Mouse (Mus musculus) right cerebral cortex, adult 18-20 months (tissue): ENCODE measurements around the gene Magi3.
A peak's percentile ranks its signal among the peaks of the same experiment; 100 is the strongest.

Experiments
- DNase-seq: peaks from one replicate; pipeline ENCODE4 v3.0.0; 2022; ENCODE audit warnings: mixed read lengths

The Magi3 gene

GRCm38 (mm10) chr3:104220295-104220965 is at the start of gene Magi3:
Gene Magi3 (minus strand): TSS chr3:104220374.
- peak; percentile 98 for DNase-seq

DNA sequence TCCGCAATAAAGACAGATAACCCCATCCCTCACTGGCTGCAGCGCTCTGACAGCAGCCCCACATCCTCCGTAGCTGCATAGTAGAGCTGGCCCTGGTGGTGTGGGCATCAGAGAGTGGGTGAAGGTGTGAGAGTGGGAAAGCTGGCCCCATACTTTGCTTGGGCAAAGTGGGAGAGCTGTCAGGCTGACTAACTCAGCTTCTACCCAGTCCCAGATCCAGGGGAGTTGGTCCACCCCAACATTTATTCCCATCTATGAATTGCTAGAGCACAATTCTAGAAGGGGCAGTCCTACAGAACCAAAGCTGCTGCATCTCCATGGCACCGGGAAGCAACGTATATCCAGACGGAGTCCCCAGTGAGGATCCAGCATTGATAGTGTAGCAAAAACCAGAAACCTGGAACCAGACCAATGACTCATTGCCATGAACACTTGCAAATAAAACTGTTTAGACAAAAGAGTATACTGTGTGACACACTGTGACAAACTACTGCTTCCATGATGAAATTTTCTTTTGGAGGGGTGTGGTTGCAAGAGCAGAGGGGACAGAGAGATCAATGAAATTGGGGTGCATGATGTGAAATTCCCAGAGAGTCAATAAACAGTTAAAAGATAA is 44.5 kb upstream of the Magi3 start:
- peak; percentile 73 for DNase-seq

DNA sequence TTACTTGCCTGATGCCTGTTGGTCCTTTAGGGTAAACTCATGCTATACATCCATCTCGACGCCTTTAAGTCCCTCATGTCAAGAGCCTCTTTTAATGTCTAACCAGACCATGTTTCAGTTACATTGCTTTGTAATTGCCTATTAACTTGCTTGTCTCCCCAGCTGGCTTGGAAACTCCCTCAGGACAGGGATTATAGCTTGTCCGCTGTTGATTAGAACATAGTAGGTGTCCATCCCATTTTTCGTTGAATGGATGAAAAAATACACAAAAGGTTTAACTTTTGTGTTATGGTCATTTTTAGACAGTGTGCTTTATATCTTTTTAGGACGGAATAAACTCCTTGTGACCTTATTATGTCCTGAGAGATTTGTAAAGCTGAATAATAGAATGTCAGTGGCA is 40.0 kb upstream of the Magi3 start:
- DNase-seq: no peak

- DNase-seq: no peak
These were observed 39.0 kb upstream of the Magi3 start for GRCm38 (mm10) chr3:104259168-104259567.

DNA sequence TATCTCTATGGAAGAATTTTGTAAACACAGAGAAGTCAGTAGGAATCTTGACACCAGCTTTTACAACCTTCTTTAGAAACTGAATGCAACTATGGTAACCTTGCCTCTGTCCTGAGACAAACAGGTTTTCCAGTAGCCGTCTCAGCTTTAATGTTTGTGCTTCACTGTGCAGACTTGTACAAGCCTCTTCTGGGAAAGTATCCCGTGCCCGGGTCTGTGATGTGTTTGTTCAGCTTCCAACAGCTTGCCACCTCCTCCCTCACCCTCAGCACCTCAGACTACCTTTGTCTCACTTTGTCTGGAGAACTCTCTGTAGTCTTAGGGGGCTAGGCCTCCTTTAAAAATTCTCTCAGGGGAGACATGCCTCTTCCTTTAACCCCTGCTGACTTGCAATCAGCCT is 36.9 kb upstream of the Magi3 start:
- no peak for DNase-seq

GRCm38 (mm10) chr3:104253760-104254159 is 33.6 kb upstream of the Magi3 start:
- DNase-seq: no peak

DNA sequence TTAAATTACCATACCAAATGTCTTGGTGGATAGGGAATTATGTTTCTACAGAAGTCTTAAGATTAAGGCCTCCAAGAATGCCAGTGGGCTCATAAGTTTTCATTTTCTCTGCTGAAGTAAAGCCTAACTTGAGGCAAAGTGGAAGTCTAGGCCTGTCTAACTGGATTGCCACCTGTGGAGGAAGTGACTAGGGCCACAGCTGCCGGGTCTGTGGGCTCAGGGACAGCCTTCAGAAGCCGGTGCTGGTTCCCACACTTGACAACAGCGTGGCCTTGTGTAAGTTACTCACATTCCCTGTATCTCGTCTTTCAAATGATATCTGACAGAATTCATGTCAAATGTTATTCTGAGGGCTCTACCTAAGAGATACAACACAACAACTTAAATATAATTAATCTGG is 27.7 kb upstream of the Magi3 start:
- DNase-seq: no peak

- no peak for DNase-seq
These were observed 26.9 kb upstream of the Magi3 start for GRCm38 (mm10) chr3:104247057-104247456.

DNA sequence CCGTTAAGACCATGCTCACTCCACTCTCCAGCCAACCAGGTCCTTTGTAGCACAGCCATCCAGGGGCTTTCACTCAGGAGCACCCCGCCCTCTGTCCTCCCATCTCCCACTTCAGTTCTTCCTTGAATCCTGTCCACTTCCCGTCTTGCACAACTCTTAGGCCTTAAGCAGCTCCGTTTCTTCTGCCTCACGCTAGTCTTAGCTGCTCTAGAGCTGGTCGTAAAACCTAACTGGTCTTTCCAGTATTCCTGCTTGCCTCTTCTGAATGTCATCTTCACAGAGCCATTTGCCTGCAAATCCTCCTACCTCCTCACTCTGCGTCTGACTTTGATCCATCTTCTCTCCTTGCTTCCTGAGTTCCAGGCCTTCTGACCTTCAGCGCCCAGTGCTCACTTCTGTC is 24.2 kb upstream of the Magi3 start:
- no peak for DNase-seq

DNA sequence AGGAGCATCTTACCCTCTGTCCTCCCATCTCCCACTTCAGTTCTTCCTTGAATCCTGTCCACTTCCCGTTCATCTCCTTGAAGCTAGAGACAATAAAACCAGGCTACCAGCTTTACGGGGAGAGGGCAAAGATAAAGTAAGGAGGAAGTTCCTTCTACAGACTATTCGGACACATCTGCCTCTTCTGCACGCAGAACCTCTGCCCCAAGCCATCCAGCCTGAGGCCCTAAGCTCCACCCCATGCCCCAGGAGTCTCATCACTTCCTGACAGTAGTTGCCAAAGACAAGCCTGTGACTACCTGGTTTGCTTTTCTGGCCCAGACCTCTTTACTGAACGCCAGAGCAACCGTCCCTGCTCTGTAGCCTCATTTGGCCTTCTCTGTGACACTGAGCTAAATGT is 23.8 kb upstream of the Magi3 start:
- no peak for DNase-seq

- no peak for DNase-seq
These were observed 19.6 kb upstream of the Magi3 start for GRCm38 (mm10) chr3:104239785-104240184.

GRCm38 (mm10) chr3:104239376-104239775 is 19.2 kb upstream of the Magi3 start:
- DNase-seq: no peak

GRCm38 (mm10) chr3:104237846-104238440 is 17.8 kb upstream of the Magi3 start:
- no peak for DNase-seq

- no peak for DNase-seq
These were observed 15.9 kb upstream of the Magi3 start for GRCm38 (mm10) chr3:104236029-104236428.

DNA sequence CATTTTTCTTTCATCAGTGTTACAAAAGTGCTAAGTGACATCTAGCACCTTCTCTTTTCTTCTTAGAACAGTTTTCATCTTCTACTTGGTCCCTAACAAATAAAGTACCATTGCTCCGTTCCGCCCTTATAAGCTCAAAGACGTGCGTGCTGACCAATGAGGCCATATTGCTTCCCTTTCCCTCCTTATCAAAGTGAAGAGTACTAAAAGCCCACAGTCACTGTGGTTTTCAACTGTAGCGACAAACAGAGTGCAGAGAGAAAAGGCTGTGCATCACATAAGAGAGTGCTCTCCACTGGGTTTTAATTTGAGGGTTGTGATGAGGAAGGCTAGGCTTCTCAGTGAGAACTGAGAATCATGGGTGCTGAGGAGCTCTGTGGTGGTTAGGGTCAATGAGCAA is 14.9 kb upstream of the Magi3 start:
- DNase-seq: no peak

- DNase-seq: no peak
These were observed 13.5 kb upstream of the Magi3 start for GRCm38 (mm10) chr3:104233366-104234312.

DNA sequence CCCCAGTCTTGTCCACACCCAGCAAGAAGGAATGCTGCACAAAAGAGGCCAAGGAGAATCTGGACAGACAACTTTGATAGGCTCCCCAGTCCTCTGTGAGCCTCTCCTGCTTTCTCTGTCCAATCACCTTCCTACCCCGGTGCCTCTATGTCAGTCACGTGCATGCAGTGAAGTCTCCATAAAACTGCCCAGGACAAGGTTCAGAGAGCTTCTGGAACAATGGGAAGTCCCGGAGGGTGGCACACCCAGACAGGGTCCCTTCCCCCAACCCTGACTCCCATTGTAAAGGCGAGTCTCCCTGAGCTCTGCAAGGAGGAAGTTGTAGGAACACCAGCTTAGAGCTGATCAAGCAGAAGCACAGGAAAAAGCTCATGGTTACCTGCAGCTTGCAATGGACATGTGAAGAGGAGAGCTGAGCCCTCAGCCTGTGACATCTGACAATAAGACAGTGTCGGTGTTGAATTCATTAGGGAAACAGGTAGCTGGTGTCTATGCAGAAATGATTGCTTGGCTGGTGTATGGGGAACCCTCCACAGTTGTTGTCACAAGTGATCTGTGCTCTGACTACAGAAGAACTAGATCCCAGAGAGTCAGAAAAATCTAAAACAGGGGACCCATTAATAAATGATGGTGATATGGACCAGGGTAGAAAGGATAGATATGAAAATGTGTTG is 7.4 kb upstream of the Magi3 start:
- no peak for DNase-seq

GRCm38 (mm10) chr3:104226731-104227130 is 6.6 kb upstream of the Magi3 start:
- no peak for DNase-seq

DNA sequence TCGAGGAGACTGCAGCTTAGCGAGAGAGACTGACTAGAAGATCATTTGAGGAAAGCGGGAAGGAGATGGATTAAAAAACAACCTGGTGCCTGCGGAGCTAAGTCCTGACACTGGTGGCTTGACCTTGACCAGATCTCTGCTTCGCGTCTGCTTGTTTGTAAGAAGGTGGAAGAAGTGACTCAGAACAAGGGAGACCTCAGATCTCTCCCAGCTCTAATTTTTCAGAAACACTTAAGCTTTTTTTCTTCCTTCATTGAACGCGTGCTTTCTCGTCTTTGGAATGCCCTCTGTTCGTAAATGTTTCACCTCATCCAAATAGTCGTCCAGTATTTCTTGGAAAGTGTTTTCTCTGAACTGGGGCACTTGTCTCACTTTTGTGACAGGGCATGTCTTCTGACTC is 982 bp upstream of the Magi3 start:
- DNase-seq: no peak

DNA sequence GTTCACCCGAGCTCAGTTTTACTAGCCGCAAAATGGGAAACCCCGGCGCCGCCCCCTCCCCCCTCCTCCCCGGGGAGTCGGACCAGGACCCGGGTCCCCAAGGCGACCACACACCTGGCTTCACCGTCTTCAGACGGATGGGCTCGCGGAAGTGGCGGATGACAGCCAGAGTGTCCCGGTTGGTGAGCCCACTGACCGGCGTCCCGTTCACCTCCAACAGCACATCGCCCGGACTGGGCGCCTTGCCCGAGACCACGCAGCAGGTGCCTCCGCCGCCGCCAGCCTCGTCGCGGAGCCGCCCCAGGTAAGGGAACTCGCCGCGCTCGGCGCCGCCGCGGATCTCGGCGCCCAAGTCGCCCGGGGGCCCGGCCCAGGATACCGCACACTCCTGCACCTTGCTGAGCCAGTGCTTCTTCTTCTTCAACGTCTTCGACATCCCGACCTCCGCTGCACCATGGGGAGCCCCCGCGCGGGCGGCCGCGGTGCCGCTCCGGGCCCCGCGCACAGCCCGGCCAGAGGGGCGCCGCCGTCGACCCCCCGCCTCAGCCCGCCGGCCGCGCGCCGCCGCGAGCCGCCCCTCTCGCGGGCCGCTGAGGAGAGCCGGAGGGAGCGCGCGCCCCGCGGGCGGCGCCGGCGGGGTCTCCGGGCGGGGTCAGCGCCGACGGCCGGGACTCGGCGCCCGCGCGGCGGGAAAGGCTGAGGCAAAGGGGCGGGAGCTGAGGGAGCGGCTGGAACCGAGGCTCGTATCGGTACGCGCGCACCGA is 461 bp downstream of the Magi3 start:
- peak; percentile 55 for DNase-seq

GRCm38 (mm10) chr3:104218926-104219325 is 1.2 kb downstream of the Magi3 start:
- peak; percentile 38 for DNase-seq

- no peak for DNase-seq
These were observed 30.4 kb downstream of the Magi3 start for GRCm38 (mm10) chr3:104189823-104190222.
